Mouse (Mus musculus) heart, postnatal 10 days (tissue): Measurements from ENCODE around the gene Zfp788. TPM values are rescaled to one million over a fixed set of nuclear protein-coding genes. Genes with fewer than 3 reads are reported as not detected.
"Not testable (repeated sequence)": the region's sequence is repeated elsewhere in the genome, so short reads cannot be mapped to it uniquely, and the experiment has no call there.

Experiments
- DNase-seq, 2 experiments: peaks; one replicate each; pipeline ENCODE4 v3.0.0; 2021
- intact Hi-C: fragments of 180-260 bp; cut with DNase I; formaldehyde crosslinking; loops from one replicate; pipeline ENCODE4 v1.15.1; 2025
- total RNA-seq, 2 experiments: library from RNA; stranded (reverse); gene quantifications; 2 replicates each; pipeline ENCODE4 v1.2.3; 2021

Gene Zfp788
- total RNA-seq: 10 to 100 TPM in 1 of 2 experiments, 1 to 10 TPM in 1; 9.6 to 10.5 TPM

GRCm38 (mm10) chr7:41632409-41633220 lies at the start of gene Zfp788:
Gene Zfp788 (plus strand): TSS chr7:41633203.
- DNase-seq: peak; percentile 94 to 96
- intact Hi-C loops: loop anchor here (1.0 to 2.0 kb wide), 2 partner anchors 34 to 133 kb away; partner anchors contain the start of genes 2610021A01Rik, AW146154 and Gm20449

GRCm38 (mm10) chr7:41587831-41588230 lies 45.2 kb upstream of the Zfp788 start:
- intact Hi-C loops: not testable (repeated sequence)

GRCm38 (mm10) chr7:41598615-41599014 lies 34.4 kb upstream of the Zfp788 start:
- no peak for DNase-seq
- intact Hi-C loops: loop anchor here (2.0 kb wide), 1 partner anchor 34 kb away; the partner anchor contains the start of gene Zfp788

More at GRCm38 (mm10) chr7:41587831-41588230, 45.2 kb upstream of the Zfp788 start:
- DNase-seq: not testable (repeated sequence)

DNA sequence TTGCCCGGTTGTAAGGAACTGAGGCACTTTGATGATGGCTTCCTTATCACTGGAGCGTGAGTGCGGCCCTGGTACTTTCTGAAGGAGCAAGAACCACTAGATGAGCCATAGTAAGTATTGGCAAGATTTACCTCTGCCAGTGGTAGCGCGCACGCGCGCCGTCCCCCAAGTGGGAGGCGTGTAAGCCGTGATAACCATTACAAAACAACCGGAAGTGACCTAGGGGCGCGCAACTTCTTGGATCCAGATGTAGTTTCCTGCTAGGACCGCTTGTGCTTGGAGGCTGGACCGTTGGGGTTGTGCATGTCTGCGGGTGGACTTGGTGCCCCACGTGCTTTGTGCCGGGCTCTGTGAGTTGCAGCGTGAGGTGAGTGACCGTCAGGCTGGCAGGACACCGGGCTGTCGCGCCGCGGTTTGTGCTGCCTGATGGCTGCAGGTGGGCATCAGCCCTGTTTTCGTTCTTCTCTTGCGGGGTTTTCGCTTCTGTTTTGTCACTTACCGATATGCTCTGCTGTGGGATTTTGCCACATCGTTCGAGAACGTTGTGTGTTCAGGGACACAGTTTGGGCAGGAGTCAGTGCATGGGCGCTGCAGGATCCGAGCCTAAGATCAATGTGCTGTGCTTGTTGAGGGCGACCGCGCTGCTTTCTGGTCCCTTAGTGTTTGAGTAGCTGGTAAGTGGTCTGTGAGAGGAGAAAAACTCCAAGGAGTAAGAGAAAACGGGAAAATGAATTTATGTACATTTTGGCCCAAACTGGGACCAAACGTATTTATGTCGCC lies 33.8 kb upstream of the Zfp788 start, which contains the start of gene 2610021A01Rik:
Gene 2610021A01Rik, plus strand, starts transcription at position 197 of the 780 bp plus-strand sequence.
- DNase-seq: peak; percentile 92 to 94
- intact Hi-C loops: loop anchor here (2.0 kb wide), 1 partner anchor 34 kb away; the partner anchor contains the start of gene Zfp788

GRCm38 (mm10) chr7:41599932-41600548 lies 33.0 kb upstream of the Zfp788 start:
- intact Hi-C loops: loop anchor here (2.0 to 10.0 kb wide), 2 partner anchors 33 to 215 kb away; partner anchors contain the start of gene Zfp788
- no peak for DNase-seq

- no peak for DNase-seq
- intact Hi-C loops: no loop called here
These were observed 21.3 kb upstream of the Zfp788 start for GRCm38 (mm10) chr7:41611654-41612053.

DNA sequence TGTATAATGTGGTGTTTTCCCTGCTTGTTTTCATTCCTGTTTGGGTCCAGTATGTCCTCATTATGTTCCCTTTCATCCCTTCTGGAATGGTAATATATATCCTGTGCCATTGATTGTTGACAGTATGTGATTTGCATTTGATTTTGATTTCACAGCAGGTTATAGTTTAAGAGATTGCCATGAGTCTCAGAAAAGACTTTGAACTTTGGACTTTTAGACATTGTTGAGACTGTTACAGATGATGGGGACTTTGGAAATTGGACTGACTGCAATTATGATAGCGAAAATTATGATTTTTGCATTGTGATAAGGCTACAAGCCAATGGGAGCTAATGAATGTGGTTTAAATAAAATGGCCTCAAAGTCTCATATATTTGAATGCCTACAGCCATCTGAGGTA lies 16.8 kb upstream of the Zfp788 start:
- intact Hi-C loops, DNase-seq: not testable (repeated sequence)

- DNase-seq: peak; percentile 95
- intact Hi-C loops: loop anchor here (1.0 to 2.0 kb wide), 2 partner anchors 35 to 134 kb away; partner anchors contain the start of genes 2610021A01Rik, AW146154 and Gm20449
These were observed 400 bp downstream of the Zfp788 start for GRCm38 (mm10) chr7:41633221-41633984.

DNA sequence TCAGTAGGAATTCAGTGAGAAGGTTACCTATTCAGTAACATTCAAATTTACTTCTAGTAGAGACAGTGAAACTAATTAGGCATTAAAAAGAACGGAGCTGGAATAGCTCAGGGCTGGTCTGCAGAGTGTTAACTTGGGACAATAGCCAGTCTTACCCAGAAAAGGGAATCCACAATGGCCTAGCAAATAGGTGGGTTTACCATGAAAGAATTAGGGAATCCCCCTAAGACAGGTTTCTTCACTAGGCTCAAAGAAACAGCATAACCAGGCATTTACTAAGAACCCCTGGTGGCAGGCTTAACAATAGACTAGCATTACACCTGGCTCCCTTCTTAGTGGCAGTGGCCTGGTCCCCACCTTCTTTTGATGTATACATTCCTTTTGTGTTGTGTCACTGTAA lies 41.3 kb downstream of the Zfp788 start:
- DNase-seq, intact Hi-C loops: not testable (repeated sequence)

Other genes with a start within 250 kb of the Zfp788 start
- gene AI987944, start 239.8 kb upstream of the Zfp788 start, total RNA-seq: 10 to 100 TPM; 10.2 to 12.4 TPM
- under 1 TPM; 0.10 to 0.20 TPM for gene Vmn2r57, start 184.5 kb upstream of the Zfp788 start, total RNA-seq
- under 1 TPM; 0.07 to 0.17 TPM for gene Gm20449, start 133.8 kb upstream of the Zfp788 start, total RNA-seq
- 1 to 10 TPM; 6.7 to 7.5 TPM for gene AW146154, start 133.3 kb upstream of the Zfp788 start, total RNA-seq
- not detected for gene Gm6871, start 59.5 kb upstream of the Zfp788 start, total RNA-seq
- gene 2610021A01Rik, start 34.0 kb upstream of the Zfp788 start, total RNA-seq: 10 to 100 TPM; 10.0 to 10.6 TPM
- not detected for gene Vmn2r58, start 239.5 kb downstream of the Zfp788 start, total RNA-seq